Mouse (Mus musculus) megakaryocyte progenitor cell, adult 5-6 weeks (primary cell): ENCODE results near the gene Ndufaf4. TPM values are rescaled to one million over a fixed set of nuclear protein-coding genes. Genes with fewer than 3 reads are reported as not detected.
"Not testable (repeated sequence)": the region's sequence is repeated elsewhere in the genome, so short reads cannot be mapped to it uniquely, and the experiment has no call there.

Experiments used
- ATAC-seq: replicated peaks from 2 replicates; pipeline ENCODE4 v1.8.0; 2016; ENCODE audit warnings: mild to moderate bottlenecking, moderate TSS enrichment, inconsistent platforms; ENCODE audit not compliant: poor library complexity
- total RNA-seq, 2 experiments: library from RNA; stranded (forward) in 1 of 2; stranded (reverse) in 1 of 2; fragments of 157-497, 149-512 nt in 1 of 2; fragments of 200-1000 nt in 1 of 2; gene quantifications; 2 replicates each; pipeline versions ENCODE4 v1.2.3 to v1.2.4; 2015 to 2017

The Ndufaf4 gene
- total RNA-seq (2015) (45.9 and 65.2 TPM in 2 replicates), total RNA-seq (2017) (22.6 and 33.2 TPM in 2 replicates)

DNA sequence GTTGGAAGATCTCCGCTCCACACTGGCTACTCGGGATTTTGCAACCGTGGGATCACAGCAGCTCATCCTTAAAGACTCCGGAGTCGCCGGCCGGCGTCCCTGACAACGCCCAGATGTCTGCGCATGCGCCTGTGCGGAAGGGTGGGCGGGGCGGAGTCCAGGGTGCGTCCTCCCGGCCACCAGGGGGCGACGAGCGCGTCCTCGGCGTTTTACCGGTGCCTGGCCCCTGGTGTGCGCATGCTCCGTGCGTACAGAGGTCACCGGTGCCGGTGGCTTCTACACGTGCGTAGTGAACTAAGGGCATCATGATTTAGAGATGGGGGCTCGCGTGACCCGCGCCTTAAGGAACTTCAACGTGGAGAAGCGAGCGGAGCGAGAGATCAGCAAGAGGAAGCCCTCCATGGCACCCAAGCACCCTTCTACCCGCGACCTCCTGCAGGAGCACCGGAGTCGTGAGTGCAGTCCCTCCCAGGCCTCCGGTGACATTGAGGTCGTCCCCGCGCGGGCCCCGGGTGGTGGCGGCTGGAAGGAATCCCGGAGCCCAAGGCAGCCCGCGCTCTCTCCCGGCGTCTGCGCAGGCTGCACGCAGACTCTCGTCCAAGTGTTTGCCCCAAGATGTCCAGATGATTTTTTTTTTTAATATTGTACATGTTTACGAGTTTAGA is at the start of gene Ndufaf4:
TSS of gene Ndufaf4 (plus strand) at position 233 of the 665 bp plus-strand sequence.
- ATAC-seq: peak; percentile 95

GRCm38 (mm10) chr4:24850401-24851325 is 47.2 kb upstream of the Ndufaf4 start, which contains the start of gene Klhl32:
TSS of gene Klhl32 (minus strand) at chr4:24851124.
- peak; percentile 72 for ATAC-seq

- no peak for ATAC-seq
These were observed 32.2 kb upstream of the Ndufaf4 start for GRCm38 (mm10) chr4:24865691-24866090.

DNA sequence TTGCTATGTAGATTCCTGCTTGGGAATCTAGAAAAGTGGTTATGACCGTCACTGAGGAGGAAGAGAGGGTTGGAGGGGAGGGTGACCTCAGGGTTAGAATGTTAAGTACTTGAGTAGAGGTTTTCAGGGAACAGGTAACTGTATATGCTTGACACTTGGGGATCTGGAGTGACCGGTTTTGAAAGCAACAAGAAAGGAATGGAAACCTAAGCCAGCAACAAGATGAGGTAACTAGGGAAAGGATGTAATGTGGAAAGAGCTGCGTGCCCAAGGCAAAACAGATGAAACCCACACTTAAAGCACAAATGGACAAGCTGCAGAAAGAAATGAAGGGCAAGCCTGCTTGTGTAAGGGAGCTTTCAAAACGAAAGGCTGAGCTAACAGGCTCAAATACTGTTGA is 28.7 kb upstream of the Ndufaf4 start:
- no peak for ATAC-seq

DNA sequence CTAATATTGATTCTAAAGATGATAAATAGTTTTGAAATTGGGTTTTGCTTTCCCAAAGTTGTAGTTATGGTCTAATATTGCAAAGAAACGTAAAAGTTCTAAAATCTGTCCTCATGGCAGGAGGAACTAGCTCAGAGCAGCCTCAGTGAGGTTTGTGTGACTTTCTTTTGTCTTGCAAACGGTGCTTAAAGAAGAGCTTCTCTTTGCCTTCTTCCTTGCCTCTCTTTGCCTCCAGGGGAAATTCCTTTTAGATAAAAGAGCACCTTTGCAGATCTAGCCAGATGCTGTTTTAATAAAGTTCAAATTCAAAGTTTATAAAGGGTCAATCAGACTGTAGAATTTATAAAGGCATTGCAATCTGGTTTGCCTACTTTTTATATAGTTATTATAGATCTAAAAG is 8.5 kb upstream of the Ndufaf4 start:
- not testable (repeated sequence) for ATAC-seq

DNA sequence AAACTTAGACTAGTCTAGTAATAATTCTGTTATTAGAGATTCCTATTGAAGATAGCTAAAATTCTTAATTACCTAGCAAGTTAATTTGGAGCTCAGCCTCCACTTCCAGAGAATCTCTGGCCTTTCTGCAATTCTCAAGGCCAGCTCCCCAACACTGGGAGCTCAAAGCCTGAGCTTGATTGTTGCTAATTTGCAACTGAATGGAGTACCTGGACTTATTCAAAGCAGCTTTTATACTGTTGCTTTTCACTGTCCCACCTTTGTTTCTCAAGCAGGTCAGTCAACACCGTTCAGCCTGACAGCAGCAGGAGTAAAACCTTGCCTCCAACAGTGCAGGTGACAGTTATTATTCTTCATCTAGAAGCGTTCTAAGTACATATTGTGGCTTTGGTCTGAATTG is 5.6 kb upstream of the Ndufaf4 start:
- not testable (repeated sequence) for ATAC-seq

GRCm38 (mm10) chr4:24894625-24895024 is 3.3 kb upstream of the Ndufaf4 start:
- no peak for ATAC-seq

- peak; percentile 57 for ATAC-seq
These were observed 1.1 kb upstream of the Ndufaf4 start for GRCm38 (mm10) chr4:24896829-24897228.

DNA sequence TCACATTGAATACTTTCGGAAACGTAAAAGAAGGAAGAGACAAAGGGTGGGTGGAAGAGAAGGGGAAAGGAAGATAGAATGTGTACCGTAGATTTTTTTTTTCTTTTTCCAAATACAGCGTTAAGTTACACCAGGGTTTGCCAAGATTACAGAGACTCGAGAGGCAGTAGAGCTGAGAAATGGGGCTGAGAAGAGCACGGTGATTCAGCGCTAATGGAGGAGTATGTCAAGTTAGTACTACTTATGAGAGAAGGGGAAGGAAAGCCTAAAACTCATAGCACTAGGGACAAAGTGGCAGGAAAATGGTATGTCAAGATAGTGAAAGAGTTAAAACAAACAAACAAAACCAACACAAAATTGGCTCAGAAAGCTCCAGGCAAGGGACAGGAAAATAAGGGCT is 532 bp upstream of the Ndufaf4 start:
- 0 out of 2 replicates have a peak, but pooled peaks have one; percentile 13 for ATAC-seq

GRCm38 (mm10) chr4:24898636-24899035 is 753 bp downstream of the Ndufaf4 start:
- ATAC-seq: no peak

- ATAC-seq: 0 out of 2 replicates have a peak, but pooled peaks have one; percentile 6
These were observed 1.3 kb downstream of the Ndufaf4 start for GRCm38 (mm10) chr4:24899146-24899545.

- ATAC-seq: peak; percentile 74
These were observed 9.9 kb downstream of the Ndufaf4 start for GRCm38 (mm10) chr4:24907745-24908144.

- ATAC-seq: no peak
These were observed 17.7 kb downstream of the Ndufaf4 start for GRCm38 (mm10) chr4:24915631-24916030.

- ATAC-seq: no peak
These were observed 22.2 kb downstream of the Ndufaf4 start for GRCm38 (mm10) chr4:24920006-24920577.

DNA sequence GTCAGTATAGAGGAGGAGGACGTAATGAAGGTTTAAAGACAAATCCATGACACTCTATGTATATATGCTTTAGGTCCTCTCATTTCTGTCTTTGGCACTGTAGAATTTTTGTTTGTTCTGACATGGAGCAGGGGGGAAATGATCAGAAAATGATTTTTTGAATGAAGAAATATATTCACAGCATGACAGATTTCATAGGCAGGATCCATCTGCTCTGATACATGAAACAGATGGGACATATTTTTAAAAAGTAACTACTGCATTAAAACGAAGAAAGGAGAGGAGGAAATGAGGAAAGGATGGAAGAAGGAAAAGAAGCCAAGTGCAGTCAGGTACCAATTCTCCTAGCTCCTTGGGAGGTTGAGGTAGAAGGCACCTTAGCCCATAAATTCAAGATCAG is 26.8 kb downstream of the Ndufaf4 start:
- ATAC-seq: no peak

DNA sequence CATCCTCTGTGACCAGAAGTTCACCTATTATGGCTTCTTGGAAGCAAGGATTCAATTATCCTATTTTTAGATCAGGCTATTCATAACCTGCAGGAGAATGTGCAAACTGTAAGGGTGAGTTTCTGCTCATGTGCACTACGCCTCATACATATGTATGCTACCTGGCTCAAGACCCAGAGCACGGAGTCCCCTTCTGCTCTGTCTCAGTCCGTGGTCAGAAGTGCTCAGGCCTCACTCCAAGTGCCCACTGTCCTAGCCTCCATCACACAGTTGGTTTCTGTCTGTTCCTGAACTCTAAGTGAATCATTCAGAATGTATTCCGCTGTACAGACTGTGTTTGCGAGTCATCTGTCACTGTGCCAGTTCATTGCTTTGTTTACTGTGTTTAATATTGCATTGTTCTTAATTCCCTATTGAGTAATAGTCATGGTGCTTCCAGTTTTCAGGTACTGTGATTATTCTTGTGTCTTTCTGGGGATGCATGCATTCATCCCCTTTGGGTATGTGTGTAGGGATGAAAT is 30.4 kb downstream of the Ndufaf4 start:
- no peak for ATAC-seq

DNA sequence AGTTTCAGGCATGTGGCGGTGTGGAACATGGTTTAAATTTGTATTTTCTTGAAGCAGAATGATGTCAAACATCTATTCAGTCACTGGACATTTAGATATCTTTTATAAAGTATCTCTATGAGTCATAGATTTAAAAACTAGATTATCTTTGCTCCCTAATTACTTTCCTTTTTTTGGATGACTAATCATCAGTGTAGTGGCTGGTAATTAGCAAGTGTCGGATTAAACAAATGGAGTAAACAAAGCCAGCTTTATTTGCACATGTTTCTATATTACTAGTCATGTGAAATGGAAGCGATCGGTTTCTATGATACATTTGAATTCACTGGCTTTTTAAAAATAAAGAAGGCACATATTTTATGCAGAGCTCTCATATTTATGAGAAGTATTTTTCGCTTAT is 31.0 kb downstream of the Ndufaf4 start:
- ATAC-seq: no peak

- no peak for ATAC-seq
These were observed 45.0 kb downstream of the Ndufaf4 start for GRCm38 (mm10) chr4:24942728-24943424.
